Mouse (Mus musculus) brain, embryonic 14.5 days (tissue): ENCODE results near the gene Acrbp. TPM values are rescaled to one million over a fixed set of nuclear protein-coding genes. Genes with fewer than 3 reads are reported as not detected.

Experiments
- DNase-seq: peaks from one replicate; pipeline ENCODE4 v3.0.0-alpha.2; 2011; ENCODE audit warnings: low read depth
- CTCF ChIP-seq: fragments of 200-500 bp; IDR thresholded peaks from 2 replicates; pipeline ENCODE4 v1.5.1; 2012; ENCODE audit warnings: inconsistent platforms, mild to moderate bottlenecking, moderate library complexity, borderline replicate concordance; ENCODE audit not compliant: insufficient read depth, insufficient read length; ENCODE audit errors: extremely low read depth
- POLR2A ChIP-seq: fragments of 200-500 bp; IDR thresholded peaks from 2 replicates; pipeline ENCODE4 v1.6.1; 2012; ENCODE audit warnings: mild to moderate bottlenecking, inconsistent platforms, borderline replicate concordance; ENCODE audit not compliant: poor library complexity, insufficient read depth, insufficient read length, severe bottlenecking; ENCODE audit errors: extremely low read depth
- polyA plus RNA-seq: library from polyadenylated mRNA; depleted of rRNA; stranded (reverse); fragments of >200 nt; gene quantifications from 2 replicates; pipeline ENCODE4 v1.2.3, GENCODE M21; 2012; rRNA removed

Acrbp gene
- 29.5 and 32.6 TPM in 2 replicates for polyA plus RNA-seq

DNA sequence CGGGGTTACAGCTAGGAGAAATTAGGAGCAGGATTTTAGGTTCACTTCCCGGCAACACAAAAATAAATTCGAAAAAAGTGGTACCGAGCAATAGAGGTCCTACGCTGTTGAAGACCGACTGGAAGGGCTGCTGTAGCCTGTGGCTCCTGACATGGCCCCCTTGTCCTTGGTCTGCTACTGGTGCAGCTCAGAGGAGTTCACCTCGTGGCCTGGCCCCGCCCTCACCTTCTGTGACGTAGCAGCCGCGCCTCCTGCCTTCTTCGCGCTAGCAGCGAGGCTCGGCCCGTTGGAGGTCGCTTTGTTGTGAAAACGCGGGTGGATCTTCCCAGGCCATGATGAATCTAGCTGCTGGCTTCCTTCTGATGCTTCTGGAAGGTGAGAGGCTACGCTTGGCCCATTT is at the start of gene Acrbp:
Gene Acrbp, plus strand, starts transcription at position 12 of the 400 bp plus-strand sequence.
- TF ChIP-seq POLR2A = no peak
- no peak for TF ChIP-seq CTCF
- no peak for DNase-seq

DNA sequence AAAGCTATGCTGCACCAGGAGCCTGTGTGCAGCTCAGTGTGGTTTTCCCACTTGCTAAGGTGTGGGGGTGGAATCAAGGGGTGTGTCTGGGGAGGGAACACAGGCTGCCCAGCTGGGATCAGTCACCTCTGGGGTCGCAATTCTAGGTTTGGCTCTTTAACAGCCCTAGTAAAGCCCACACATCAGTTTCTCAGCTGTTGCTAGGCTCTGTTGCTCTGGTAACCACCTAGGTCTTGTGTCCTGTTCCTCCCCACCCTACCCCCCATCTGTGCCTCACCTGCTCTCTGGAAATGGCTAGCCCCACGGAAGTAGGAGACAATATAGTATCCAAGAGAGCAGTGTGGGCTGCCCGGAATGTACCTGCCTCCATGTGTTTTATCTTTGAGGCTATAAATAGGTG is 45.8 kb upstream of the Acrbp start:
- no peak for DNase-seq

DNA sequence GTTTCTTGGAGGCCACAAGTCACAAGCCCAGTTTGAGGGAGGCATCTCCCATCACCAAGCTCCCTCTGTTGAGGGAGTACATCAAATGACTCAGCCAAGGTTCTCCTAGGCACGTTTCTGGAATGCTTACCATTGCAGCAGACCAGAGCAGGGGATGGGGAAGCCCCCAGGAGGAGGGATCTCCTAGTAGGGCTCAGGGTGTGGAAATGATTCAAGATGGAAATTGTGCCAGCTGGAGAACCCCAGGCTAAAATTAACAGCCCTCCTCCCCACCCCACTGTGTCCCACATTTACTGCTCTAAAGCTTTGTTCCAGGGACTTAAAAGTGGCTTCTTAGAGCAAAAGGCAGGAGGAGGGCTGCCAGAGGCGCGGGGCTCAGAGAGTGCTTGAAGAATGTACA is 44.4 kb upstream of the Acrbp start:
- no peak for DNase-seq
- TF ChIP-seq POLR2A (no peak), CTCF (no peak)

More for the DNA sequence above, 45.8 kb upstream of the Acrbp start:
- TF ChIP-seq CTCF (no peak), POLR2A (no peak)

DNA sequence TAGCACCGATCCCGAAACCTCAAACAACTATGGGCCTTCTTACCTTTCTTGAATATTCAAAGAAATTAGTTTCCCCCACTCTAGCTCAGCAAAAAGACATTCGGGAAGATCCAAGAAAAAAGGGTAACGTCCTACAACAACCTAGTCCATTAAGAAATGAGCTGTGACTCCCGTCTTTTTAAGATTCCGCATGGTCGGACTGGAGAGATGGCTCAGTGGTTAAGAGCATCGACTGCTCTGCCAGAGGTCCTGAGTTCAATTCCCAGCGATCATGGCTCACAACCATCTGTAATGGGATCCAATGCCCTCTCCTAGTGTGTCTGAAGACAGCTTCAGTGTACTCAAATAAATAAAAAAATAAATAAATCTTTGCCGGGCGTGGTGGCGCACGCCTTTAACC is 41.4 kb upstream of the Acrbp start:
- no peak for TF ChIP-seq POLR2A
- TF ChIP-seq CTCF = no peak
- no peak for DNase-seq

DNA sequence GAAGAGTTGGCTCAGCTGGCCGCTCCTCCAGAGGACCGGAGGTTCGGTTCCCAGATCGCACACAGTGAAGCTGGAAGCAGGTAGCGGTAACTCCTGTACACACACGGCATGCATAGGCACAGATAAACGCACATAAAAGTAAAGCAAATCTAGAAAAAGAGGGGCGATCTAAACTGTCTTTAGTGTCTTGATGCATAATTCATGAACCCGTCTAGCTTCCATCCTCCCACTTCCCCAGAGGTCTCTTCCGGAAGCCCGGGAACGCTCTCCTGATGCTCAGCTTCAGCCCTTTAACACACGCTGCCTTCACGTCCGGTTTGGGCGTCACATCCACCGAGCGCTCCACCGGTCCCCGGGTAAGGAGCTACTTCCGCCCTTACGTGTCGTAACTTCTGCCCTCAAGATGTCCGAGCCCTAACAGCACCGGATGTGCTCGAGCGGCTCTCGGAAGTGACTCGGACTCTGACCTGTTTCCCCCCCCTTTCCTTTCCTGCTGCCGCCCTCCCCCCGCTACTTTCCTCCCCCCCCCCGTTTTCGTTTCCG is 40.8 kb upstream of the Acrbp start:
- TF ChIP-seq CTCF (no peak), POLR2A (0 out of 2 replicates have a peak, but pooled peaks have one; percentile 26)

DNA sequence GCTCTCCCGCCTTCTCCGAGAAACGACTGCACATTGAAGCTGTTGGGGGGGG is 40.5 kb upstream of the Acrbp start, which contains the start of gene Zfp384:
Gene Zfp384, plus strand, starts transcription at position 17 of the 52 bp plus-strand sequence.
- no peak for DNase-seq
- no peak for TF ChIP-seq POLR2A
- no peak for TF ChIP-seq CTCF

More for the DNA sequence above, 40.8 kb upstream of the Acrbp start:
- peak; percentile 100 for DNase-seq

DNA sequence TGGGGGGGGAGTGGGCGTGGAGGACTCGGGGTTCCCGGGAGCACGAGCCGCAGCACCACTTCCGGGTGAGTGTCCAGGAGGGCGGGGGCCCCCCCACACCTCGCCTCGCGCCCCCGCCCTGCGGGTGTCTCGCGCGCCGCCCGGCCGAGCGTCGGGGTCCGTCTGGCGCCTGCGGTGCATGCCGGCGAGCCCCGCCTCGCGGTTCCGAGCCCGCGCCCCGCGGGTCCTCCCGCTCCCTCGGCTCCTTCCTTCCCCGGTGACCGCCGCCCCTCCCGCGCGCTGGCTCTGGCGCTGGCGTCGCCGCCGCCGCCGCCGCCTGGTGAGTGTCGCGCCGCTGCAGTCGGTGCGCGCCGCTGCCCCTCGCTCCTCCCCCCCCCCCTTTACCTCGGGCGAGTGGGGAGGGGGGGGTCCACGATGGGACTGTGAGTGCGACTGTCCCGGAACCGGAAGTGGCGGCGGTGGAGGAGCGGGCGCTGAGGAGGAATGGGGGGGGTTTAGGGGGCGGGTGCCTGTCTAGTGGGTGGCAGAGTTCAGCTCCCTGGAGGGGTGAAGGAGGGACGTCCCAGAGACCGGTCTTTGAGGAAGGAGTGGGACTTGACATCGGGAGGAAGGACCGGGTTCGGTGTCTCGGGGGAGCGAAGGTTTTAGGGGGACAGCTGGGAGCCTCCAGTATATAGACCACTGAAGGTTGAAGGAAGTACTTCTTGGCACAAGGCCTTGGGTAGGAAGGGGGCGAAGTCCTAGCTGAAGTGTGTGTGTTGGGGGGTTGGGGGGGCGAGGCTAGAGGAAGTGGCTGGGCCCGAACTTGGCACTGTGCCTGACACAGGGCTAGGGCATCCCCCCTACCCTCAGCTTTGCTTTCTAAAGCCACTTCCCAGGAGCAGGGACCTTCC is 40.1 kb upstream of the Acrbp start:
- peak; percentile 25; the same call in 1 of the 2 replicates for TF ChIP-seq POLR2A
- no peak for TF ChIP-seq CTCF
- peak; percentile 95 for DNase-seq

DNA sequence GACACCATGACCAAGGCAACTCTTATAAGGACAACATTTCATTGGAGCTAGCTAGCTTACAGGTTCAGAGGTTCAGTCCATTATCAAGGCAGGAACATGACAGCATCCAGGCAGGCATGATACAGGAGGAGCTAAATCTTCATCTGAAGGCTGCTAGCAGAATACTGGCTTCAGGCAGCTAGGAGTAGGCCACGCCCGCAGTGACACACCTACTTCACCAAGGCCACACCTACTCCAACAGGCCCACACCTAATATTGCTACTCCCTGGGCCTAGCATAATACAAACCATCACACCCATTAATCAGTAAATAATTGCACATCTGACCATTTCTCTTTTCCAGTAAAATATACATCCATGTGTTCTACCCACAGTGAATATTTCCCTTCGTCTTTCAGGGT is 31.8 kb upstream of the Acrbp start:
- TF ChIP-seq CTCF (no peak), POLR2A (no peak)
- no peak for DNase-seq

DNA sequence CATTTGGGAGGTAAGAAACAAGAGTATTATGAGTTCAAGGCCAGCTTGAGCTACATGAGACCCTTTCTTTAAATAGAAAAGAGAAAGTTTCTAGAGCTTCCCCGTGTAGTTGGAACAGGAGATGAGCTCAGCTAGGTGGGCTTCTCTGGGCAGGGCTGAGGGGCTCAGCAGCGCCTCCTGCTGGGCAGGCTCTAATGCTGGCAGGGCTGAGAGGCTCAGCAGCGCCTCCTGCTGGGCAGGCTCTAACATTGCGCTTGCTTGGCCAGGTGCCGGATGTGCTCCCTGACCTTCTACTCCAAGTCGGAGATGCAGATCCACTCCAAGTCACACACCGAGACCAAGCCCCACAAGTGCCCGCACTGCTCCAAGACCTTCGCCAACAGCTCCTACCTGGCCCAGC is 19.0 kb upstream of the Acrbp start:
- DNase-seq = peak; percentile 47
- TF ChIP-seq CTCF = peak; percentile 90

DNA sequence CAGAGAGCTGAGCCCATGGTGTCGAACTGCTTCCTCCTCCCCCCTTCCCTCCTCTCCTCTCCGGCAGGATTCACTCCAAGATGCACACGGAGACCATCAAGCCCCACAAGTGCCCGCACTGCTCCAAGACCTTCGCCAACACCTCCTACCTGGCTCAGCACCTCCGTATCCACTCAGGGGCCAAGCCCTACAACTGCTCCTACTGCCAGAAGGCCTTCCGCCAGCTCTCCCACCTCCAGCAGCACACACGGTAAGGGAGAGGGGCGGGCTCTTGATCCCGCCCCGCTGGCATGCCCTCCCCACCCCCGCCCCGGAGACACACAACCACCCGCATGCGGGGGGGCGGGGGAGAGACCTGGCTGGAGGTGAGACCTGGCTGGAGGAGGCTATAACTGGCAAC is 17.9 kb upstream of the Acrbp start:
- no peak for DNase-seq
- TF ChIP-seq CTCF (no peak), POLR2A (no peak)

DNA sequence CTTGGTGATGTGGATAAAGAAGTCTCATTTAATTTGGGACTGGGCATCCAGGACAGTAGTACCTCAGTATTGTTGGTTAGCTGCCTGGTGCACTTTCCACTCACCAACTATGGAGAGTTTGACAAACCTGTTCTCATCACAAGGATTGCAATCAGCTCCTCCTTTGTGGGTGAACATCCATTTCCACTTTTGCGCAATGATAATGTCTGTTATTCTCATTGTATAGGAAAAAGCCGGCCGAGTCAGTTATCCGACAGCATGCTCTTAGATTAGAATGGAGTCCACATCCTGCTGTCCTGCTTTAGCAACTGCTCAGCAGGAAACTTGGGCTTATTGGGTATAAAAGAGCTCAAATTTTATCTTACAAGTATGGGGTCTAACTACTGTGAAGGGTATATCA is 10.8 kb upstream of the Acrbp start:
- TF ChIP-seq POLR2A = no peak
- no peak for TF ChIP-seq CTCF

DNA sequence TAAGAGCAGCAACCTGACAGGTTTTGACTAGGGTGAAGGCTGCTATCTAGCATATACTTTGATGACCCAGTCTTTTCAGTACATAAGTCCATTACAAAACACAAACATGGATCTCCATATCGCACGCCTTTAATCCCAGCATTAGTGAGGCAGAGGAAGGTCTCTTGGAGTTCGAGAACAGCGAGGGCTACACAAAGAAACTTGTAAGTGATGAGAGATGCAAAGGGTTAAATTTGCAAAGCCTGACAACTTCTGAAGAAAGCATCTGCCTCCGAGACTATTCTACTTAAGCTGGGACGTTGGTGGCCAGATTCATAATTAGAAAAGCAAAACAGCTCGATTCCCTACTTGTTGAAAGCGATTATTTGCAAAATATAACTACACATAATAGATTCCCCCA is 10.4 kb upstream of the Acrbp start:
- DNase-seq = no peak
- TF ChIP-seq POLR2A (no peak), CTCF (no peak)

More for the DNA sequence above, 10.8 kb upstream of the Acrbp start:
- DNase-seq = no peak
